Mouse (Mus musculus) thymus, adult 2 months (tissue): ENCODE results near the gene Ola1. TPM values are rescaled to one million over a fixed set of nuclear protein-coding genes. Genes with fewer than 3 reads are reported as not detected.

Experiments
- DNase-seq: peaks from one replicate; pipeline ENCODE4 v3.0.0; 2021
- H3K27ac ChIP-seq: fragments of 200-500 bp; 2 replicates; pipeline ENCODE4 v1.5.1; 2012; ENCODE audit warnings: low read length, control low read depth; ENCODE audit not compliant: control insufficient read depth, insufficient read depth
- H3K27me3 ChIP-seq: fragments of 200-500 bp; 2 replicates; pipeline ENCODE4 v1.6.1; 2012; ENCODE audit warnings: mild to moderate bottlenecking, low read length, moderate library complexity, mixed read lengths; ENCODE audit not compliant: control insufficient read depth, insufficient read depth
- H3K36me3 ChIP-seq: fragments of 200-500 bp; 2 replicates; pipeline ENCODE4 v1.6.1; 2012; ENCODE audit warnings: mild to moderate bottlenecking, low read length, moderate library complexity; ENCODE audit not compliant: control insufficient read depth, insufficient read depth
- H3K4me1 ChIP-seq: fragments of 200-500 bp; replicated peaks from 2 replicates; pipeline ENCODE4 v1.6.1; 2012; ENCODE audit warnings: low read length; ENCODE audit not compliant: control insufficient read depth, insufficient read depth
- H3K4me3 ChIP-seq: fragments of 200-500 bp; 2 replicates; pipeline ENCODE4 v1.5.1; 2012; ENCODE audit warnings: mild to moderate bottlenecking, low read length, control low read depth, moderate library complexity; ENCODE audit not compliant: control insufficient read depth, insufficient read depth
- CTCF ChIP-seq: fragments of 200-500 bp; IDR thresholded peaks from 2 replicates; pipeline ENCODE4 v1.5.1; 2012; ENCODE audit warnings: mild to moderate bottlenecking, control low read depth, low read length, moderate library complexity, borderline replicate concordance; ENCODE audit not compliant: control insufficient read depth, poor library complexity, insufficient read depth; ENCODE audit errors: extremely low read depth
- POLR2A ChIP-seq: fragments of 200-500 bp; IDR thresholded peaks from 2 replicates; pipeline ENCODE4 v1.6.1; 2012; ENCODE audit warnings: mild to moderate bottlenecking, low read length, control low read depth, moderate library complexity; ENCODE audit not compliant: control insufficient read depth, poor library complexity, insufficient read depth; ENCODE audit errors: extremely low read depth
- WGBS: fragments of 180-500 bp; shearing (Covaris S2); methylation state at CpG from one replicate; pipeline ENCODE4 v1.1.7; 2018; 5-methylcytosine and 5-hydroxymethylcytosine counted together
- polyA plus RNA-seq: library from polyadenylated mRNA; depleted of rRNA; stranded (reverse); fragments of >200 nt; gene quantifications from 2 replicates; pipeline ENCODE4 v1.2.3, GENCODE M21; 2012

The Ola1 gene
- polyA plus RNA-seq, 1 experiment = 7.8 TPM

GRCm38 (mm10) chr2:73118781-73119180 lies 99.9 kb downstream of the Ola1 start:
- no peak overlapping the region for H3K27ac ChIP-seq
- H3K27me3 ChIP-seq = no peaks in the 10 kb centered on the region
- no peaks in the 10 kb centered on the region for H3K4me1 ChIP-seq
- no peak overlapping the region for H3K4me3 ChIP-seq
- 96% methylated on average over 2 of the region's 2 CpGs for WGBS
- H3K36me3 ChIP-seq = no peaks in the 10 kb centered on the region
- TF ChIP-seq CTCF = no peak
- TF ChIP-seq POLR2A = no peak
- DNase-seq = no peak

- Histone ChIP-seq H3K27ac (no peak overlapping the region), H3K27me3 (no peaks in the 10 kb centered on the region), H3K4me3 (no peak overlapping the region), H3K4me1 (no peaks in the 10 kb centered on the region), H3K36me3 (no peaks in the 10 kb centered on the region)
- WGBS = 95% methylated on average over 5 of the region's 5 CpGs
- DNase-seq = no peak
- TF ChIP-seq CTCF = no peak
- TF ChIP-seq POLR2A = no peak
These were observed 111.6 kb downstream of the Ola1 start for GRCm38 (mm10) chr2:73107089-73107488.

GRCm38 (mm10) chr2:73096491-73096890 lies 122.2 kb downstream of the Ola1 start:
- Histone ChIP-seq H3K27me3 (no peaks in the 10 kb centered on the region), H3K4me3 (no peak overlapping the region), H3K36me3 (no peaks in the 10 kb centered on the region), H3K27ac (no peak overlapping the region), H3K4me1 (no peaks in the 10 kb centered on the region)
- no peak for TF ChIP-seq CTCF
- TF ChIP-seq POLR2A = no peak
- no peak for DNase-seq
- WGBS = 85% methylated on average over 3 of the region's 3 CpGs

- H3K36me3 ChIP-seq = no peaks in the 10 kb centered on the region
- no peak overlapping the region for H3K27ac ChIP-seq
These were observed 123.4 kb downstream of the Ola1 start for GRCm38 (mm10) chr2:73095300-73095699.

GRCm38 (mm10) chr2:73093032-73093431 lies 125.7 kb downstream of the Ola1 start:
- Histone ChIP-seq H3K4me3 (no peak overlapping the region), H3K27ac (no peak overlapping the region), H3K27me3 (no peaks in the 10 kb centered on the region), H3K4me1 (no peaks in the 10 kb centered on the region), H3K36me3 (no peaks in the 10 kb centered on the region)
- WGBS = 99% methylated on average over 6 of the region's 6 CpGs
- DNase-seq = no peak
- TF ChIP-seq POLR2A = no peak
- no peak for TF ChIP-seq CTCF

More at GRCm38 (mm10) chr2:73095300-73095699, 123.4 kb downstream of the Ola1 start:
- Histone ChIP-seq H3K4me3 (no peak overlapping the region), H3K4me1 (no peaks in the 10 kb centered on the region), H3K27me3 (no peaks in the 10 kb centered on the region)
- no peak for DNase-seq
- 96% methylated on average over 2 of the region's 2 CpGs for WGBS
- TF ChIP-seq CTCF (no peak), POLR2A (no peak)

GRCm38 (mm10) chr2:73091302-73091701 lies 127.4 kb downstream of the Ola1 start:
- TF ChIP-seq CTCF (no peak), POLR2A (no peak)
- DNase-seq = no peak
- Histone ChIP-seq H3K4me1 (no peaks in the 10 kb centered on the region), H3K36me3 (no peaks in the 10 kb centered on the region), H3K27ac (no peak overlapping the region), H3K27me3 (no peaks in the 10 kb centered on the region), H3K4me3 (no peak overlapping the region)
- WGBS = 94% methylated on average over 8 of the region's 8 CpGs

- no peak for TF ChIP-seq CTCF
- no peak for TF ChIP-seq POLR2A
- Histone ChIP-seq H3K27ac (no peak overlapping the region), H3K4me1 (peaks cover 5% of the 10 kb centered on the region), H3K4me3 (no peak overlapping the region), H3K27me3 (no peaks in the 10 kb centered on the region), H3K36me3 (no peaks in the 10 kb centered on the region)
- 91% methylated on average over 3 of the region's 3 CpGs for WGBS
- no peak for DNase-seq
These were observed 131.1 kb downstream of the Ola1 start for GRCm38 (mm10) chr2:73087641-73088040.
